Mouse (Mus musculus): ENCODE data around the gene Prok1.

DNA sequence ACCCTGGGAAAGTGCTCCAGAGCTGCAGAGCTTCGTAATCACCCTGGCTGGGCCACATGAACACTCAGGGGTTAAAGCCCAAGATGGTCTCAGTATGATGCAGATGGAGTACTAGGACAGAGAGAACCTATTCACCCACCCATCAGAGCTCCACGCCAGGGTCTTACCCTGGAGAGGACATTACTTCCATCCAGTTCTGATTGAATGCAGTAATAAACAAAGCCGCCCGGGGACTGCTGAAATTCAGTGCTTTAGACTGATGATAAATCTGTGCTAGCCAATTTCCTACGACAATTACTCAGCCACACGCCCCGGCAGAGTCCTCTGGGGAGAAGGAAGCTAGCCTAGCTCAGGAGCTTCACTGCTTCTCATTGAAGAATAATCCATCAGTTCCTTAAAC, 17.2 kb upstream of the Prok1 start:
- no peak for TF ChIP-seq POLR2A (IDR thresholded peaks at IDR 0.05; ENCODE audit: low read depth, low read length)
- TF ChIP-seq CTCF (conservative IDR thresholded peaks at IDR 0.05; ENCODE audit: insufficient read depth, insufficient read length, low read depth, low read length) = no peak

Measured in kidney, adult 2 months (tissue).